Mouse (Mus musculus) ES-E14 (cell line): ENCODE data around the gene Inf2. TPM values are rescaled to one million over a fixed set of nuclear protein-coding genes. Genes with fewer than 3 reads are reported as not detected.

Source experiments
- DNase-seq: peaks from one replicate; pipeline ENCODE4 v3.0.0-alpha.2; 2013; ENCODE audit warnings: low read depth, low spot score
- H3K27ac ChIP-seq: 2 replicates; pipeline ENCODE4 v1.5.1; 2012; ENCODE audit warnings: low read depth, mild to moderate bottlenecking, low read length, moderate library complexity, mixed read lengths; ENCODE audit not compliant: poor library complexity, insufficient read depth, severe bottlenecking
- H3K36me3 ChIP-seq: 2 replicates; pipeline ENCODE4 v1.6.1; 2012; ENCODE audit warnings: mild to moderate bottlenecking, low read length, moderate library complexity, mixed read lengths; ENCODE audit not compliant: control insufficient read depth, poor library complexity, insufficient read depth, severe bottlenecking
- H3K4me1 ChIP-seq, 2 experiments: fragments of 150-350 bp in 1 of 2; sonication (generic) in 1 of 2; 2 replicates each; pipeline ENCODE4 v1.6.1; 2012; ENCODE audit warnings: low read length in 2 of 2, mild to moderate bottlenecking in 1 of 2, mixed read lengths in 1 of 2; ENCODE audit not compliant: control insufficient read depth in 2 of 2, insufficient read depth in 2 of 2, poor library complexity in 1 of 2
- H3K4me3 ChIP-seq, 2 experiments: fragments of 150-350 bp in 1 of 2; sonication (generic) in 1 of 2; 2 replicates each; pipeline ENCODE4 v1.5.1; 2012; ENCODE audit warnings: low read length in 2 of 2, low read depth in 1 of 2, mild to moderate bottlenecking in 1 of 2, mixed read lengths in 1 of 2; ENCODE audit not compliant: insufficient read depth in 1 of 2, poor library complexity in 1 of 2, severe bottlenecking in 1 of 2
- H3K9ac ChIP-seq: 2 replicates; pipeline ENCODE4 v1.6.1; 2012; ENCODE audit warnings: low read depth, mild to moderate bottlenecking, low read length, mixed read lengths; ENCODE audit not compliant: poor library complexity, insufficient read depth, severe bottlenecking
- H3K9me3 ChIP-seq: fragments of 150-350 bp; sonication (generic); 2 replicates; pipeline ENCODE4 v1.6.1; 2012; ENCODE audit warnings: low read depth, mild to moderate bottlenecking, low read length; ENCODE audit not compliant: control insufficient read depth, insufficient read depth
- CHD2 ChIP-seq: IDR thresholded peaks from 2 replicates; pipeline ENCODE4 v1.6.1; 2014; ENCODE audit warnings: mild to moderate bottlenecking, low read depth, low read length, inconsistent platforms
- HCFC1 ChIP-seq: IDR thresholded peaks from 2 replicates; pipeline ENCODE4 v1.6.1; 2012; ENCODE audit warnings: low read length, inconsistent platforms, borderline replicate concordance; ENCODE audit not compliant: insufficient read depth
- MAFK ChIP-seq: IDR thresholded peaks from 2 replicates; pipeline ENCODE4 v1.6.1; 2014; ENCODE audit warnings: mild to moderate bottlenecking, low read depth, low read length, inconsistent platforms; ENCODE audit not compliant: insufficient read depth
- ZC3H11A ChIP-seq: IDR thresholded peaks from 2 replicates; pipeline ENCODE4 v1.6.1; 2012; ENCODE audit warnings: low read depth, mild to moderate bottlenecking, inconsistent platforms, low read length, borderline replicate concordance
- ZNF384 ChIP-seq: IDR thresholded peaks from 2 replicates; pipeline ENCODE4 v1.6.1; 2012; ENCODE audit warnings: low read depth, low read length, inconsistent platforms
- in situ Hi-C, 2 experiments: fragments of 600-800 bp; cut with MboI; formaldehyde crosslinking; loops; one replicate each; pipeline ENCODE4 v1.15.1; 2025; ENCODE audit warnings: low sequenced_read_pairs in 2 of 2, inconsistent platforms in 1 of 2; ENCODE audit not compliant: unreplicated experiment in 2 of 2
- total RNA-seq: library from RNA; depleted of rRNA; stranded (reverse); fragments of 300-350 nt; gene quantifications from 2 replicates; pipeline ENCODE4 v1.2.3, GENCODE M21; 2012

Inf2 gene
- total RNA-seq, 1 experiment: 21.0 TPM

DNA sequence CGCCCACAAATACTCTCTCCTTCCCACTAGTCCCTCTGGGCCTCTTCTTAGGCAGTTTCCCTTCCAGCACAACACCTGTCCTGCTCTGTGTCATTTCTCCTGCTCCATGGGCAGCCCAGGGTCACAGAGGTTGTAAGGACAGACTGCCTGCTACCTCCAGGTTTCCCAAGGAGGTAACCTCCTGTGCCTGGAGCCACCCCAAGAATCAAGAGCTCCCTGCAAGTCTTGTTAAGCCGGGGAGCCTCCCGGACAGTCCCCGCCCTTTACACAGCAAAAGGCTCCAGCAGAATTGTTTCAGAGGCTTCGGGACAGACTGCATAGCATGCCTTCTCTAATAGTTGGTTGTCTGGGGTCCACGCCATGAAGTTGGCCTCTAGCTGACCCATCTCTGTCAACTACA is 37.9 kb downstream of the Inf2 start:
- TF ChIP-seq HCFC1 (no peak), CHD2 (no peak), ZC3H11A (no peak), ZNF384 (no peak), MAFK (no peak)
- Histone ChIP-seq H3K4me1 (peaks cover 0 to 16% of the 10 kb centered on the region in 2 experiments; a peak in 2 of 4 replicates), H3K27ac (no peak overlapping the region), H3K36me3 (no peaks in the 10 kb centered on the region), H3K4me3 (no peak overlapping the region), H3K9me3 (no peaks in the 10 kb centered on the region), H3K9ac (no peak overlapping the region)
- no peak for DNase-seq
- in situ Hi-C loops: no loop called here

DNA sequence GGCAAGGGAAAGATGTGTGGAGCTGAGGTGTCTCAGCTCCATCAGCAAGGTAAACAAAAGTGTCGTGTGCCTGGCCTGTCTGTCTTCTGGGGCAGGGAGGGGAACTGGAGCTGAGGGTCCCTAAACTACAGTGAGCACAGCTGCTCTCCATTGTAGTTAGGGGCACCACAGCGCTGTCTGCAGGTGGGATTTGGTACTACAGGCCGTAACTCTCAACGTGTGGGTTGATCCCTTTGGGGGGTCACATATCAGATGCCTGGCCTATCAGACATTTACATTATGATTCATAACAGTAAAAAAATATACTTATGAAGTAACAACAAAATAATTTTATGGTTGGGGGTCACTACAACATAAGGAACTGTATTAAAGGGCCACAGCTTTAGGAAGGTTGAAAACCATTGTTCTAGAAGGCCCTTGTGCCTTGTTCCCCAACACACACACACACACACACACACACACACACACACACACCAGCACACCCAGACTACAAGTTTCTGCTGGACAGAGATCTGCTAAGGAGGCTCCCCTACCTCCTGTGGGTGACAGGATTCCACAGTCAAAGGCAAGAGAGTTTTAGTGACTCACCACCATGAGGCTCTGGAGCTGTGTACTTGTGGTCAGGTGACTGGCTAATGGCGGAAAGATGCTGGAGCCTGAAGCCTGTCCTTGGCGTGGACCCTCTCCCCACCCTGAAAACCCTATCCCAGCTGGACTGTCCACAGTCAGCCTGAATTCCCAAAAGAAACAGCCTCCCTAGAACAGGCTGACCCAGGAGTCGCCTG is 38.7 kb downstream of the Inf2 start:
- TF ChIP-seq ZC3H11A (no peak), HCFC1 (no peak), CHD2 (no peak), MAFK (no peak), ZNF384 (no peak)
- no peak overlapping the region for H3K4me3 ChIP-seq
- in situ Hi-C loops: no loop called here

DNA sequence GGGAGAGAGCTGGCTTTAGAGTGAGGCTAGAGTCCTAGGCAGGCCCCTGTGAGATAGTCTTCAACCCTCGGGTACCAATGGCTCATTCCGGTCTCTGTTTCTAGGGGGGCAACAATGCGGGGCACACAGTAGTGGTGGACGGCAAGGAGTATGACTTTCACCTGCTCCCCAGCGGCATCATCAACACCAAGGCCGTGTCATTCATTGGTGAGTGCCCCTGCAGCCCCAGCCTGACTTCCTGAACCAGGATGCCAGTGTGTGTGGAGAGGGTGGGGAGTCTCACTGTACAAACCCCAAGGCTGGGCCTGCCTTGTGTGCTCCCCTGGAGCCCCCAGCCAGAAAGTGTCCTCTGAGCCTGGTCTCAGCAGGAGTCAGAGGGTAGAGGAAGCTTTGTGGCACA is 39.6 kb downstream of the Inf2 start:
- Histone ChIP-seq H3K27ac (no peak overlapping the region), H3K9me3 (no peaks in the 10 kb centered on the region), H3K9ac (no peak overlapping the region), H3K4me1 (peaks cover 0 to 21% of the 10 kb centered on the region in 2 experiments; a peak in 2 of 4 replicates), H3K4me3 (no peak overlapping the region), H3K36me3 (no peaks in the 10 kb centered on the region)
- no peak for TF ChIP-seq ZC3H11A
- no peak for TF ChIP-seq MAFK
- TF ChIP-seq ZNF384: no peak
- no peak for TF ChIP-seq CHD2
- no peak for TF ChIP-seq HCFC1
- no peak for DNase-seq
- in situ Hi-C loops: no loop called here

More for the DNA sequence above, 38.7 kb downstream of the Inf2 start:
- DNase-seq: no peak
- Histone ChIP-seq H3K27ac (no peak overlapping the region), H3K4me1 (peaks cover 0 to 19% of the 10 kb centered on the region in 2 experiments; a peak in 2 of 4 replicates), H3K9ac (no peak overlapping the region), H3K36me3 (no peaks in the 10 kb centered on the region), H3K9me3 (no peaks in the 10 kb centered on the region)

DNA sequence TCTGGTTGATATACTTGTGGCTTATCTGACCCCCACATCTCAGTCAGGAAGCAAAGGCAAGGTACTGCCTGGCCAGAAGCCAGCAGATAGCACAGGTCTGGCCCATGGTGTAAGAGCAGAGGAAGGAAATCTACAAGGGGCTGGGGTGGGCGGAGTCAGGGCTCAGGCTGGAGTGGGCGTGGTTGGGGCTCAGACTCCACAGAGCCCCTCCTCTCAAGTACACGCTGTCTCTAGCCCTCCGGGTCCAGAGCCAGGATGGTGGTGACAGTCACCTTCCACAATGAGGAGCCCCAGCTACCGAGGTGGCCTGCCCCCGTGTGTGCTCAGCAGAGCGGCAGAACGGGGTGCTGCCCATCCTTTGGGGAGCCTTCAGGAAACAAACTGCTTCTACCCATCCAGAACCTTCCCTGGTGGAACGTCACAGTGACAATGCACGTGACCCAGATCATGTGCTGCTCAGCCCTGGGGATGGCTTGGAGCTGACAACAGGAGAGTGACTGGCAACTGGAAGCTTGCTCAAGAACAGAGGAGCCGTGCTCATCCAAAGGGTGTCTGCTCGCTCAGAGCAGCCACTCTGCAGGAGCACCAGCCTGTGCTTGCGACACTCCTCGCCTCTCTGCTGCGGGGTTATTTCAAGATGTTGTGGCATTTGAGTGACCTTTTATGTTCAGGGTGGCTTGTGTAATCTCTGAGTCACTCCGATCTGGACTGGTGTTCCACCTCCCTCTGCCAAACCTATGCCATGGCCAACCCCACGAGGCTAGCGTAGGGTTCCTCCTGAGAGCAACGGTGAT is 40.5 kb downstream of the Inf2 start:
- Histone ChIP-seq H3K27ac (no peak overlapping the region), H3K4me1 (peaks cover 0 to 22% of the 10 kb centered on the region in 2 experiments; a peak in 2 of 4 replicates), H3K36me3 (no peaks in the 10 kb centered on the region), H3K9me3 (no peaks in the 10 kb centered on the region), H3K9ac (peak overlapping the region; percentile 59; the same call in 1 of the 2 replicates), H3K4me3 (peak overlapping the region in 1 of 2 experiments; percentile 8; a peak in 2 of 4 replicates)
- peak; percentile 82 for DNase-seq
- TF ChIP-seq CHD2: no peak
- TF ChIP-seq MAFK: no peak
- in situ Hi-C loops: no loop called here
